Mouse (Mus musculus) hindbrain, postnatal 0 days (tissue): Measurements from ENCODE around the gene Rrp1. TPM values are rescaled to one million over a fixed set of nuclear protein-coding genes. Genes with fewer than 3 reads are reported as not detected.

Source experiments
- ATAC-seq: fragments of 200-750 bp; cut with Nextera tagmentation; 2 replicates; pipeline ENCODE4 v1.8.0; 2017; ENCODE audit warnings: mild to moderate bottlenecking, moderate TSS enrichment, moderate library complexity
- DNase-seq: peaks from one replicate; pipeline ENCODE4 v3.0.0-alpha.2; 2015; ENCODE audit warnings: low spot score
- H3K27ac ChIP-seq: fragments of 300-500 bp; sonication (generic); 2 replicates; pipeline ENCODE4 v1.5.1; 2014; ENCODE audit warnings: mild to moderate bottlenecking
- H3K27me3 ChIP-seq: fragments of 300-500 bp; sonication (generic); 2 replicates; pipeline ENCODE4 v1.6.1; 2014; ENCODE audit warnings: low read length, mixed read lengths; ENCODE audit not compliant: insufficient read depth
- H3K36me3 ChIP-seq: fragments of 300-500 bp; sonication (generic); 2 replicates; pipeline ENCODE4 v1.6.1; 2014; ENCODE audit warnings: low read length, mixed read lengths; ENCODE audit not compliant: insufficient read depth
- H3K4me1 ChIP-seq: fragments of 300-500 bp; sonication (generic); 2 replicates; pipeline ENCODE4 v1.6.1; 2014; ENCODE audit warnings: antibody characterized with exemption, low read length, mixed read lengths; ENCODE audit not compliant: insufficient read depth
- H3K4me2 ChIP-seq: fragments of 300-500 bp; sonication (generic); 2 replicates; pipeline ENCODE4 v1.6.1; 2014; ENCODE audit warnings: low read depth, mild to moderate bottlenecking, low read length, moderate library complexity, mixed read lengths
- H3K4me3 ChIP-seq: fragments of 300-500 bp; sonication (generic); 2 replicates; pipeline ENCODE4 v1.5.1; 2014; ENCODE audit warnings: low read length
- H3K9ac ChIP-seq: fragments of 300-500 bp; sonication (generic); replicated peaks from 2 replicates; pipeline ENCODE4 v1.6.1; 2014; ENCODE audit warnings: mild to moderate bottlenecking, low read length, moderate library complexity, mixed read lengths
- H3K9me3 ChIP-seq: fragments of 300-500 bp; sonication (generic); 2 replicates; pipeline ENCODE4 v1.6.1; 2016; ENCODE audit warnings: low read length, mixed read lengths
- CTCF ChIP-seq: IDR thresholded peaks from 2 replicates; pipeline ENCODE4 v1.5.1; 2016; ENCODE audit warnings: antibody characterized with exemption, control low read depth, low read depth
- WGBS: fragments of 180-500 bp; shearing (Covaris S2); extraction: QIAGEN DNeasy Blood & Tissue Kit; methylation state at CpG from one replicate; pipeline ENCODE4 v1.1.7; 2014; 5-methylcytosine and 5-hydroxymethylcytosine counted together
- polyA plus RNA-seq: library from polyadenylated mRNA; unstranded; fragments of >200 nt; fragmentation: Nextera tagmentation; extraction: Ambion mirVana; gene quantifications from 2 replicates; pipeline ENCODE4 v1.2.1, GENCODE M21; 2015
- total RNA-seq: library from RNA; depleted of rRNA; stranded (reverse); fragments of >200 nt; gene quantifications from 2 replicates; pipeline ENCODE4 v1.2.3, GENCODE M21; 2014

Gene Rrp1
- total and polyA plus RNA-seq, 2 experiments from 2014 or later, result 179 to 429 TPM

DNA sequence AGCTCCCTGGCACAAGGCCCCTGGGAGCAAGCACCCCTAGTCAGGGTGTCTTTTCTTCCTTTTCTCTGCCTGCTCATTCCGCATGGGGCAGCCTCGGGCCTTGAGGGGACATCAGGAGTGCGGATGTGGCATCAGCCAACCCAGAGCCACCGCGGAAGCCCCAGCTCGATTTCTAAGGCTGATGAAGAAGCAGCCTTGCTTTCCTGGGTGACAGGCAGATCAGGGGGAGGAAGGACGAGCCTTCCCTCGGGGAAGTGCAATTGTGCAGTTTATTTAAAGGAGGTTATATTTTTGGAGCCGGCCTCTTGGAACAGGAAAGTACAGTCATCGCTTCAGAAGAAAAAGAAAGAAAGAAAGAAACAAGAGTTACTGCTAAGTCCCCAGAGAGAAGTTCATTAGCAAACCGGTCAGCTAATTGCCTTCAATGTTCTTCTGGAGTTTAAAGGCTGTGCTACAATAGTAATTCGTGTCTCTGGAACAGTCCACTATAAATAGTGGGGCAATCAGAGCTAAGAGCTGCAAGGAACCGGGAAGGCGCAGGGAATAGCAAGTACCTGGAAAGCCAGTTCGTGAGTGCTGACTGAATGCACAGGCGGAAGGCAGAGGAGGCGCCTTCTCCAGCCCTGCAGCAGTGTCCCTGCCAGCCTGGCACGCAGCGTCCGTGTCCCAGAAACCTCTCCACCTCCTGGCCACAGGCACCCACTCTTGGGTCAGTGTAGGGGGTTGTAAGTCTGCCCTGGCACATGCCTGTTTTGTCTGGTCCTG is 24.4 kb downstream of the Rrp1 start:
- Histone ChIP-seq H3K9ac (no peak overlapping the region), H3K4me3 (no peak overlapping the region), H3K4me2 (no peak overlapping the region; the same call in 1 of the 2 replicates), H3K9me3 (no peaks in the 10 kb centered on the region), H3K27ac (peak overlapping the region; percentile 59; the same call in 1 of the 2 replicates), H3K4me1 (no peaks in the 10 kb centered on the region), H3K36me3 (no peaks in the 10 kb centered on the region), H3K27me3 (peaks cover 5% of the 10 kb centered on the region; the same call in 1 of the 2 replicates)
- TF ChIP-seq CTCF, result no peak
- 57% methylated on average over 20 of the region's 20 CpGs for WGBS
- peak; percentile 53 for DNase-seq
- ATAC-seq, result peak; percentile 73

DNA sequence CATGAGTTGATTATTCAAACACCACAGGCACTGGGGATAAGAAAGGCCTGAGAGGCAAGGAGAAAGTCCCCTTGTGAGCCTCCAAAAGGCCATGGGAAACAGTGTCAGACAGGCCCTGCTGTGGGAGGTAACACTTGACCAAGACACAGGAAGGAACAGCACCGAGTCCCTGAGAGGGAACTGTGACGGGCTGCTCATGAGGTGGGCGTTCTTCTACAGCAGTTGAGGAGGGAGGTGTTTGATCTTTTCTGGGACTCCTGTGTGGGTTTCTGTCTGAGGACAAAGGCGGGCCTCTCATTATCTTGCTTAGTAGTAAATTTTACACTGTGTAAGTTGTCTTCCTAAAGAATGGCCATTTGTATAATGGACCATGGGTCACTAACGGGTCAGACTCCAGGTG is 27.3 kb downstream of the Rrp1 start:
- H3K27ac ChIP-seq, result no peak overlapping the region
- H3K4me3 ChIP-seq, result no peak overlapping the region
- no peak for TF ChIP-seq CTCF
- ATAC-seq, result no peak
- H3K4me1 ChIP-seq, result no peaks in the 10 kb centered on the region
- no peak overlapping the region for H3K9ac ChIP-seq
- no peaks in the 10 kb centered on the region for H3K27me3 ChIP-seq
- no peak for DNase-seq
- no peaks in the 10 kb centered on the region for H3K36me3 ChIP-seq
- H3K4me2 ChIP-seq, result no peak overlapping the region
- no peaks in the 10 kb centered on the region for H3K9me3 ChIP-seq
- 73% methylated on average over 5 of the region's 5 CpGs for WGBS

DNA sequence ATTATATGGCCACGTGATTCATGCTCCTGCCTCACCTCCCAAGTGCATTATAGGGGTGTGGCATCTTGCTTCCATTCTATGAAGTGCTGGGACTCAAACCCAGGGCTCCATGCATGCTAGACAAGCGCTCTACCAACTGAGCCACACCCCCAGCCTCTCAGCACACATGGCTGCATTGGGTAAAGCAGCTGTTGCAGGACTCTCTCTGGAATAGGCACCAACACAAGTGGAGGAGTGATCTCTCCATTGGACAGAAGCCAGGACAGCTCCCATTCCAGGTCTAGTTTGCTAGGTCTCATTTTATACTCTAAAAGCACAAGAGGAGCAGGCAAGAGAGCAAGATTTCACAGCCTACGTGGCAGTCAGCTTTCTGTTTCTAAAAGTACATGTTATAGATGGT is 29.3 kb downstream of the Rrp1 start:
- Histone ChIP-seq H3K36me3 (no peaks in the 10 kb centered on the region), H3K9me3 (no peaks in the 10 kb centered on the region)
- 79% methylated on average over 3 of the region's 3 CpGs for WGBS

DNA sequence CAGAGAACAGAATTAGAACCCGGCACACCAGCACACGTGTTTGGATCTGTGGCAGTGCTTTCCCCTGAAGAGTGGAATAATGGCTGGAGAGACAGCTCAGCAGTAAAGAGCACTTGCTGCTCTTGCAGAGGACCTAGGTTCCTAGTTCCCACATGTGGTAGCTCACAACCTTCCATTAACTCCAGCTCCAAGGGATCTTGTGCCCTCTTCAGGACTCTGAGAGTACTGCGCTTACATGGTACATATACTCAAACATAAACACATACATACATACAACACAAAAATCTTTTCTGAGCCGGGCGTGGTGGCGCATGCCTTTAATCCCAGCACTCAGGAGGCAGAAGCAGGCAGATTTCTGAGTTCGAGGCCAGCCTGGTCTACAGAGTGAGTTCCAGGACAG is 34.3 kb downstream of the Rrp1 start:
- ATAC-seq (no peak), DNase-seq (no peak)
- H3K27me3 ChIP-seq, result no peaks in the 10 kb centered on the region
- no peak overlapping the region for H3K27ac ChIP-seq
- H3K9ac ChIP-seq, result no peak overlapping the region
- no peaks in the 10 kb centered on the region for H3K4me1 ChIP-seq
- WGBS, result 97% methylated on average over 7 of the region's 7 CpGs
- no peak overlapping the region for H3K4me2 ChIP-seq
- H3K36me3 ChIP-seq, result no peaks in the 10 kb centered on the region
- no peak overlapping the region for H3K4me3 ChIP-seq
- H3K9me3 ChIP-seq, result no peaks in the 10 kb centered on the region
- TF ChIP-seq CTCF, result peak; percentile 7; the same call in 1 of the 2 replicates

More for the DNA sequence above, 29.3 kb downstream of the Rrp1 start:
- DNase-seq, result no peak
- H3K4me1 ChIP-seq, result no peaks in the 10 kb centered on the region
- H3K27ac ChIP-seq, result no peak overlapping the region
- no peak overlapping the region for H3K4me3 ChIP-seq
- no peak overlapping the region for H3K4me2 ChIP-seq
- no peak overlapping the region for H3K9ac ChIP-seq
- no peaks in the 10 kb centered on the region for H3K27me3 ChIP-seq
- TF ChIP-seq CTCF, result no peak
- no peak for ATAC-seq

DNA sequence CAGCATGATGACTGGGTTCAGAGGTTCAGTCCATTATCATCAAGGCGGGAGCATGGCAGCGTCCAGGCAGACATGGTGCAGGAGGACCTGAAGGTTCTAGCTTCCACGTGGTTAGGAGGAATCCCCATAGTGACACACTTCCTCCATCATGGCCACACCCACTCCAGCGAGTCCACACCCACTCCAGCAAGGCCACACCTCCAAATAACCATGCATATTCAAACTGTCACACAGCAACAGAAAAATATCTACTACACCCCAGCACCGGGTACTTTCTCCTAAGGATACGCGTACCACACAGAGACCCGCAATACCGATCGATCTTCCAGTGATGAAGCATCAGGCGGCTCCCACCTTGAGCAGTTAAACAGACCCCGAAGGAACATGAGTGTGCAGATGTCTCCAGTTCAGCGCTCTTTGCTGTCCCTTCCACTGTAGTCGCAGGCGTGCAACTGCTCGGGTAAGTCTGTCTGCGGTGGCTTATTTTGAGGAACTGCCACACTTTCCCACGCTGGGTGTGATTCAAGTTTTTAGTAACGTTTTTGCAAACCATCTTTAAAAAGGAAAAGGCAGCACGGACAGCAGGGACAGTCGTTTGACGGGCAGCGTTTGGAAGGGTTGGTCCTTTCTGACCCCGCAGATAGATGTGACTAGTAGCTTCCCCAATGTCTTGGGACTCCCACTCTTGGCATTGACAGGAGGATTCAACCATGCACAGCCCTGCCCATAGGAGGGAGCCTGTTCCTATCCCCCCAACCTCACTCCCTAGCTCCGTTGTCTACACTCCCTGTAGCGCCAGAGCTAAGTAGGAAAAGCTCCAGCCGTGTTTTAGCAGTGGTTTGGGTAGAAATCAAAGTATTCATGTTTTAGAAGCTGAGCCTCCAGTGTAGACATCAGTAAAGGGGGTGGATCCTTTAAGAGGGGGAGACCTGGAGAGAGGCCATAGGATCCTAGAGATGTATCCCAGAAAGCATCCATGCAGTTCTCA is 39.9 kb downstream of the Rrp1 start:
- H3K36me3 ChIP-seq, result no peaks in the 10 kb centered on the region
- ATAC-seq (no peak), DNase-seq (no peak)
- no peaks in the 10 kb centered on the region for H3K4me1 ChIP-seq
- TF ChIP-seq CTCF, result no peak
- 70% methylated on average over 27 of the region's 27 CpGs for WGBS
- H3K9me3 ChIP-seq, result no peaks in the 10 kb centered on the region
- no peak overlapping the region for H3K9ac ChIP-seq
- H3K4me3 ChIP-seq, result no peak overlapping the region
- no peak overlapping the region for H3K27ac ChIP-seq
- no peak overlapping the region for H3K4me2 ChIP-seq
- H3K27me3 ChIP-seq, result no peaks in the 10 kb centered on the region

DNA sequence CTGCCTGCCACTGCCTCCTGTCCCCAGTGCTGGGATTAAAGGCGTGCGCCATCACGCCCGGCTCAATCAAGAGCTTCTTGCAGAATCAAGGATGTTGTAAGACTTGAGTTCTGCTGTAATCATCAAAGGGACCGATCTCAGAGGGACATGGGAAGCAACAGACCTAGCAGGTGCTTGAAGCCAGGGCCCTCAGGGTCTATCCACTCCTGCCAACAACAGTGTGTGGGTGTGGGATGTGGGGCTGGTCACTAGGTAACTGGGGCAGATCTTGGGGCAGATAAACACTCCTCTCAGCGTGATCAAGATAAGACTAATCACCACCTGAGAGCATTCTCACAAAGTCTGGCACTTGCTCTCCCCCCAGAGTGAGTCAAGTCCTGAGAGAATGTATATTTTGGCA is 41.1 kb downstream of the Rrp1 start:
- Histone ChIP-seq H3K27ac (no peak overlapping the region), H3K9me3 (no peaks in the 10 kb centered on the region), H3K9ac (no peak overlapping the region), H3K36me3 (no peaks in the 10 kb centered on the region), H3K4me3 (no peak overlapping the region), H3K4me1 (no peaks in the 10 kb centered on the region), H3K4me2 (no peak overlapping the region), H3K27me3 (no peaks in the 10 kb centered on the region)
- no peak for TF ChIP-seq CTCF
- 83% methylated on average over 6 of the region's 6 CpGs for WGBS
- DNase-seq (no peak), ATAC-seq (no peak)
